Mouse (Mus musculus): ENCODE results near the gene Adam11. TPM values are rescaled to one million over a fixed set of nuclear protein-coding genes. Genes with fewer than 3 reads are reported as not detected.
A peak's percentile ranks its signal among the peaks of the same experiment; 100 is the strongest.

The Adam11 gene
- polyA plus RNA-seq, 1 experiment from 2014 or later = 3.9 TPM

- Histone ChIP-seq H3K9me3 (no peaks in the 10 kb centered on the region), H3K36me3 (no peaks in the 10 kb centered on the region), H3K4me3 (replicated peaks) (no peak overlapping the region), H3K27me3 (replicated peaks) (0 out of 2 replicates have a peak, but pooled peaks cover 5% of the 10 kb centered on the region), H3K27ac (no peak overlapping the region), H3K4me1 (replicated peaks) (0 out of 2 replicates have a peak, but pooled peaks cover 9% of the 10 kb centered on the region), H3K4me2 (replicated peaks) (no peak overlapping the region), H3K9ac (no peak overlapping the region)
- WGBS = 64% methylated on average over 11 of the region's 11 CpGs
- ATAC-seq = no peak
Measured at GRCm38 (mm10) chr11:102740634-102741033, 20.6 kb upstream of the Adam11 start.

GRCm38 (mm10) chr11:102741129-102741950 lies 19.9 kb upstream of the Adam11 start:
- WGBS = 28% methylated on average over 22 of the region's 22 CpGs
- H3K9ac ChIP-seq = no peak overlapping the region; the same call in 1 of the 2 replicates
- no peak for ATAC-seq
- H3K4me1 ChIP-seq (replicated peaks) = 0 out of 2 replicates have a peak, but pooled peaks cover 9% of the 10 kb centered on the region
- H3K36me3 ChIP-seq = no peaks in the 10 kb centered on the region
- H3K27ac ChIP-seq = 0 out of 2 replicates have a peak overlapping the region, but pooled peaks have one; percentile 13
- H3K27me3 ChIP-seq (replicated peaks) = 0 out of 2 replicates have a peak, but pooled peaks cover 5% of the 10 kb centered on the region
- H3K4me3 ChIP-seq (replicated peaks) = no peak overlapping the region
- H3K4me2 ChIP-seq (replicated peaks) = peak overlapping the region; percentile 41
- no peaks in the 10 kb centered on the region for H3K9me3 ChIP-seq

GRCm38 (mm10) chr11:102742066-102742465 lies 19.2 kb upstream of the Adam11 start:
- WGBS = 56% methylated on average over 7 of the region's 7 CpGs
- no peak overlapping the region for H3K27ac ChIP-seq
- no peaks in the 10 kb centered on the region for H3K36me3 ChIP-seq

GRCm38 (mm10) chr11:102742843-102743242 lies 18.4 kb upstream of the Adam11 start:
- no peak overlapping the region for H3K9ac ChIP-seq
- H3K27me3 ChIP-seq (replicated peaks) = 0 out of 2 replicates have a peak, but pooled peaks cover 5% of the 10 kb centered on the region
- no peak overlapping the region for H3K27ac ChIP-seq
- ATAC-seq = no peak
- H3K4me3 ChIP-seq (replicated peaks) = no peak overlapping the region
- H3K4me1 ChIP-seq (replicated peaks) = 0 out of 2 replicates have a peak, but pooled peaks cover 9% of the 10 kb centered on the region
- H3K36me3 ChIP-seq = no peaks in the 10 kb centered on the region
- H3K9me3 ChIP-seq = no peaks in the 10 kb centered on the region
- H3K4me2 ChIP-seq (replicated peaks) = no peak overlapping the region
- WGBS = 73% methylated on average over 5 of the region's 5 CpGs

More at GRCm38 (mm10) chr11:102742066-102742465, 19.2 kb upstream of the Adam11 start:
- ATAC-seq = no peak
- Histone ChIP-seq H3K4me2 (replicated peaks) (no peak overlapping the region), H3K4me3 (replicated peaks) (no peak overlapping the region), H3K27me3 (replicated peaks) (0 out of 2 replicates have a peak, but pooled peaks cover 5% of the 10 kb centered on the region), H3K9ac (no peak overlapping the region), H3K4me1 (replicated peaks) (0 out of 2 replicates have a peak, but pooled peaks cover 9% of the 10 kb centered on the region), H3K9me3 (no peaks in the 10 kb centered on the region)

- no peak overlapping the region for H3K27ac ChIP-seq
- no peaks in the 10 kb centered on the region for H3K36me3 ChIP-seq
- H3K9me3 ChIP-seq = no peaks in the 10 kb centered on the region
- H3K9ac ChIP-seq = no peak overlapping the region
- no peak for ATAC-seq
- H3K4me3 ChIP-seq (replicated peaks) = no peak overlapping the region
- H3K27me3 ChIP-seq (replicated peaks) = no peaks in the 10 kb centered on the region
- WGBS = 89% methylated on average over 3 of the region's 3 CpGs
- H3K4me2 ChIP-seq (replicated peaks) = no peak overlapping the region
- H3K4me1 ChIP-seq (replicated peaks) = 0 out of 2 replicates have a peak, but pooled peaks cover 4% of the 10 kb centered on the region
Measured at GRCm38 (mm10) chr11:102744746-102745145, 16.5 kb upstream of the Adam11 start.

GRCm38 (mm10) chr11:102747866-102748265 lies 13.4 kb upstream of the Adam11 start:
- Histone ChIP-seq H3K4me1 (replicated peaks) (no peaks in the 10 kb centered on the region), H3K4me2 (replicated peaks) (no peak overlapping the region), H3K9me3 (no peaks in the 10 kb centered on the region), H3K27ac (no peak overlapping the region), H3K9ac (no peak overlapping the region), H3K36me3 (no peaks in the 10 kb centered on the region), H3K27me3 (replicated peaks) (no peaks in the 10 kb centered on the region; the same call in 1 of the 2 replicates), H3K4me3 (replicated peaks) (no peak overlapping the region)
- ATAC-seq = no peak
- 55% methylated on average over 1 of the region's 1 CpGs for WGBS

GRCm38 (mm10) chr11:102748381-102748780 lies 12.9 kb upstream of the Adam11 start:
- Histone ChIP-seq H3K4me3 (replicated peaks) (no peak overlapping the region), H3K27me3 (replicated peaks) (no peaks in the 10 kb centered on the region; the same call in 1 of the 2 replicates), H3K4me1 (replicated peaks) (0 out of 2 replicates have a peak, but pooled peaks cover under 1% of the 10 kb centered on the region), H3K36me3 (no peaks in the 10 kb centered on the region), H3K9me3 (no peaks in the 10 kb centered on the region), H3K4me2 (replicated peaks) (no peak overlapping the region), H3K9ac (no peak overlapping the region), H3K27ac (no peak overlapping the region)
- no peak for ATAC-seq
- WGBS = 77% methylated on average over 4 of the region's 4 CpGs

GRCm38 (mm10) chr11:102749712-102750111 lies 11.5 kb upstream of the Adam11 start:
- Histone ChIP-seq H3K9ac (no peak overlapping the region), H3K27ac (no peak overlapping the region), H3K9me3 (no peaks in the 10 kb centered on the region), H3K36me3 (no peaks in the 10 kb centered on the region), H3K4me2 (replicated peaks) (no peak overlapping the region), H3K4me1 (replicated peaks) (peaks cover 9% of the 10 kb centered on the region), H3K4me3 (replicated peaks) (no peak overlapping the region), H3K27me3 (replicated peaks) (no peaks in the 10 kb centered on the region; the same call in 1 of the 2 replicates)
- 79% methylated on average over 2 of the region's 2 CpGs for WGBS
- no peak for ATAC-seq

- no peak overlapping the region for H3K4me3 ChIP-seq (replicated peaks)
- WGBS = 67% methylated on average over 13 of the region's 13 CpGs
- H3K36me3 ChIP-seq = no peaks in the 10 kb centered on the region
- no peaks in the 10 kb centered on the region; the same call in 1 of the 2 replicates for H3K27me3 ChIP-seq (replicated peaks)
- no peak for ATAC-seq
- no peak overlapping the region for H3K9ac ChIP-seq
- H3K4me1 ChIP-seq (replicated peaks) = peaks cover 9% of the 10 kb centered on the region
- no peak overlapping the region for H3K27ac ChIP-seq
- no peak overlapping the region; the same call in 1 of the 2 replicates for H3K4me2 ChIP-seq (replicated peaks)
- H3K9me3 ChIP-seq = no peaks in the 10 kb centered on the region
Measured at GRCm38 (mm10) chr11:102752896-102753590, 8.2 kb upstream of the Adam11 start.

GRCm38 (mm10) chr11:102753591-102754324 lies 7.5 kb upstream of the Adam11 start:
- Histone ChIP-seq H3K36me3 (no peaks in the 10 kb centered on the region), H3K27me3 (replicated peaks) (no peaks in the 10 kb centered on the region; the same call in 1 of the 2 replicates), H3K9me3 (no peaks in the 10 kb centered on the region), H3K4me2 (replicated peaks) (peak overlapping the region; percentile 42), H3K4me3 (replicated peaks) (no peak overlapping the region), H3K27ac (no peak overlapping the region), H3K4me1 (replicated peaks) (peaks cover 9% of the 10 kb centered on the region), H3K9ac (no peak overlapping the region)
- 41% methylated on average over 18 of the region's 18 CpGs for WGBS
- 0 out of 2 replicates have a peak, but pooled peaks have one; percentile 20 for ATAC-seq

GRCm38 (mm10) chr11:102754416-102754815 lies 6.8 kb upstream of the Adam11 start:
- no peak for ATAC-seq
- Histone ChIP-seq H3K4me2 (replicated peaks) (peak overlapping the region; percentile 42), H3K27ac (no peak overlapping the region), H3K9ac (no peak overlapping the region), H3K27me3 (replicated peaks) (no peaks in the 10 kb centered on the region; the same call in 1 of the 2 replicates), H3K36me3 (no peaks in the 10 kb centered on the region), H3K4me1 (replicated peaks) (peaks cover 9% of the 10 kb centered on the region), H3K9me3 (no peaks in the 10 kb centered on the region), H3K4me3 (replicated peaks) (no peak overlapping the region)
- 25% methylated on average over 4 of the region's 4 CpGs for WGBS
